Mouse (Mus musculus) yolk sac, embryonic 10.5 days (tissue): Measurements from ENCODE around the gene Stim2.

Experiments used
- DNase-seq: peaks from one replicate; pipeline ENCODE4 v3.0.0-alpha.2; 2017; ENCODE audit warnings: low spot score

Gene Stim2

GRCm38 (mm10) chr5:54049940-54050339 lies 51.6 kb downstream of the Stim2 start:
- DNase-seq: no peak

- no peak for DNase-seq
Measured at GRCm38 (mm10) chr5:54051056-54051455, 52.8 kb downstream of the Stim2 start.

- DNase-seq: no peak
Measured at GRCm38 (mm10) chr5:54052205-54052604, 53.9 kb downstream of the Stim2 start.

- DNase-seq: no peak
Measured at GRCm38 (mm10) chr5:54053673-54054366, 55.5 kb downstream of the Stim2 start.

- no peak for DNase-seq
Measured at GRCm38 (mm10) chr5:54056266-54056665, 58.0 kb downstream of the Stim2 start.

- no peak for DNase-seq
Measured at GRCm38 (mm10) chr5:54059998-54060397, 61.7 kb downstream of the Stim2 start.

- no peak for DNase-seq
Measured at GRCm38 (mm10) chr5:54062079-54062478, 63.8 kb downstream of the Stim2 start.

- DNase-seq: no peak
Measured at GRCm38 (mm10) chr5:54067591-54067990, 69.3 kb downstream of the Stim2 start.

- DNase-seq: no peak
Measured at GRCm38 (mm10) chr5:54070549-54070948, 72.2 kb downstream of the Stim2 start.

- DNase-seq: no peak
Measured at GRCm38 (mm10) chr5:54071288-54071687, 73.0 kb downstream of the Stim2 start.

GRCm38 (mm10) chr5:54071705-54072104 lies 73.4 kb downstream of the Stim2 start:
- no peak for DNase-seq

- no peak for DNase-seq
Measured at GRCm38 (mm10) chr5:54073291-54073690, 75.0 kb downstream of the Stim2 start.

GRCm38 (mm10) chr5:54079997-54080396 lies 81.7 kb downstream of the Stim2 start:
- no peak for DNase-seq

- DNase-seq: no peak
Measured at GRCm38 (mm10) chr5:54087912-54088311, 89.6 kb downstream of the Stim2 start.

GRCm38 (mm10) chr5:54098219-54098618 lies 99.9 kb downstream of the Stim2 start:
- DNase-seq: no peak

- no peak for DNase-seq
Measured at GRCm38 (mm10) chr5:54100916-54101315, 102.6 kb downstream of the Stim2 start.

GRCm38 (mm10) chr5:54101318-54101717 lies 103.0 kb downstream of the Stim2 start:
- DNase-seq: no peak

- DNase-seq: no peak
Measured at GRCm38 (mm10) chr5:54101960-54102359, 103.7 kb downstream of the Stim2 start.

- no peak for DNase-seq
Measured at GRCm38 (mm10) chr5:54106669-54107068, 108.4 kb downstream of the Stim2 start.

GRCm38 (mm10) chr5:54107069-54107468 lies 108.8 kb downstream of the Stim2 start:
- DNase-seq: no peak

GRCm38 (mm10) chr5:54109096-54109495 lies 110.8 kb downstream of the Stim2 start:
- no peak for DNase-seq

GRCm38 (mm10) chr5:54110789-54111188 lies 112.5 kb downstream of the Stim2 start:
- no peak for DNase-seq

- DNase-seq: no peak
Measured at GRCm38 (mm10) chr5:54113284-54113683, 115.0 kb downstream of the Stim2 start.

GRCm38 (mm10) chr5:54116538-54116937 lies 118.2 kb downstream of the Stim2 start:
- DNase-seq: no peak
